Comparison of ENCODE assay signal across 18 mouse cellular contexts in genomic region chr4:63257346-63257745, GRCm38 (mm10). TPM values are rescaled to one million over a fixed set of nuclear protein-coding genes. Genes with fewer than 3 reads are reported as not detected.
DNase-seq lines count a peak whose midpoint lies in the region; ATAC-seq and TF ChIP-seq lines count a peak whose summit lies in the region.
"Had no signal": no experiment of that assay in that cellular context is flagged by ENCODE, and none has a peak within 500 bp of the region (broad histone marks: within the 10 kb centered on the region; RNA-seq: fewer than 3 reads in every experiment).

No protein-coding gene starts in this region.

- H3K27ac ChIP-seq in gastrocnemius, adult 2 months: no peak overlapping the region
- H3K27ac ChIP-seq in kidney, postnatal 0 days: no peak overlapping the region
- H3K27ac ChIP-seq: embryonic facial prominence, embryonic 10.5 days; heart, embryonic 10.5 days; hindbrain, embryonic 15.5 days; layer of hippocampus, adult 2 months; left cerebral cortex, adult 2 months; liver, embryonic 14.5 days had no signal

- no peak overlapping the region for H3K9ac ChIP-seq in kidney, postnatal 0 days (ENCODE audit: low read depth, low read length)
- H3K9ac ChIP-seq: hindbrain, embryonic 15.5 days; liver, embryonic 14.5 days had no signal

- 31% methylated on average over 7 of the region's 7 CpGs for WGBS in kidney, postnatal 0 days

- H3K4me1 ChIP-seq in kidney, postnatal 0 days (replicated peaks; ENCODE audit: insufficient read depth, low read length): no peaks in the 10 kb centered on the region
- H3K4me1 ChIP-seq: hindbrain, embryonic 15.5 days had no signal

- no peak overlapping the region for H3K4me3 ChIP-seq in gastrocnemius, adult 2 months
- no peak overlapping the region for H3K4me3 ChIP-seq in kidney, postnatal 0 days (replicated peaks; ENCODE audit: low read depth, low read length)
- H3K4me3 ChIP-seq: embryonic facial prominence, embryonic 10.5 days; heart, embryonic 10.5 days; hindbrain, embryonic 15.5 days; layer of hippocampus, adult 2 months; left cerebral cortex, adult 2 months had no signal

- no peaks in the 10 kb centered on the region for H3K27me3 ChIP-seq in kidney, postnatal 0 days (ENCODE audit: insufficient read depth, low read length)
- H3K27me3 ChIP-seq: hindbrain, embryonic 15.5 days had no signal

- H3K36me3 ChIP-seq in kidney, postnatal 0 days (ENCODE audit: insufficient read depth, low read length): 0 out of 2 replicates have a peak, but pooled peaks cover 4% of the 10 kb centered on the region
- H3K36me3 ChIP-seq: hindbrain, embryonic 15.5 days had no signal

- intact Hi-C loops in gastrocnemius, adult 2 months (cut with DNase I): no loop called here

- no peak for TF ChIP-seq CTCF in gastrocnemius, adult 2 months (IDR thresholded peaks at IDR 0.05)
- no peak for TF ChIP-seq CTCF in kidney, postnatal 0 days (IDR thresholded peaks at IDR 0.05; ENCODE audit: low read depth)
- no peak for TF ChIP-seq CTCF in brain, embryonic 14.5 days (IDR thresholded peaks at IDR 0.05; ENCODE audit: borderline replicate concordance, extremely low read depth, insufficient read depth, insufficient read length)

- ATAC-seq in kidney, postnatal 0 days (replicated peaks; ENCODE audit: low FRiP score, low read depth): no peak
- ATAC-seq: intestine, postnatal 0 days had no signal

- TF ChIP-seq POLR2A in brain, embryonic 14.5 days (IDR thresholded peaks at IDR 0.05; ENCODE audit: borderline replicate concordance, extremely low read depth, insufficient read depth, insufficient read length, poor library complexity, severe bottlenecking): no peak

- no peaks in the 10 kb centered on the region for H3K9me3 ChIP-seq in kidney, postnatal 0 days (replicated peaks; ENCODE audit: low read length)
- H3K9me3 ChIP-seq: embryonic facial prominence, embryonic 10.5 days; heart, embryonic 10.5 days; hindbrain, embryonic 15.5 days had no signal

- no peak overlapping the region for H3K4me2 ChIP-seq in kidney, postnatal 0 days (ENCODE audit: low read length)
- H3K4me2 ChIP-seq: hindbrain, embryonic 15.5 days had no signal

- peak; percentile 42 for DNase-seq in gastrocnemius, adult 2 months
- DNase-seq in gastrocnemius, adult 18-20 months (ENCODE audit: low spot score): no peak
- DNase-seq in kidney, postnatal 0 days (ENCODE audit: low spot score): peak; percentile 24
- no peak for DNase-seq in kidney, postnatal 10 days
- peak; percentile 65 for DNase-seq in brain, embryonic 14.5 days (ENCODE audit: low read depth)
- peak; percentile 56 to 73 for DNase-seq in cerebellum, postnatal 25 days
- DNase-seq in layer of hippocampus, postnatal 25 days (ENCODE audit: extremely low spot score in 1 of 2, low spot score in 1 of 2): no peak
- DNase-seq in frontal cortex, postnatal 14 days (ENCODE audit: low spot score in 2 of 2): no peak
- DNase-seq: gastrocnemius, postnatal 25 days; retina, postnatal 1 day; thymus, postnatal 36 days had no signal

RNA-seq across cellular contexts. Expression of gene Col27a1, which starts 43.5 kb away (rescaled TPM):
- under 1 TPM; 0.23 to 0.75 TPM for total RNA-seq in gastrocnemius, adult 2 months (2021)
- total RNA-seq in gastrocnemius, adult 18-20 months (2021): under 1 TPM; 0.46 to 0.47 TPM
- polyA plus RNA-seq in kidney, postnatal 0 days (2015; fragmentation: Nextera tagmentation; extraction: Ambion mirVana): 5.7 and 6.4 TPM in 2 replicates
- 5.7 and 6.5 TPM in 2 replicates for polyA plus RNA-seq in brain, embryonic 14.5 days (2012; rRNA removed)
- 1 to 10 TPM; 3.0 to 4.7 TPM for total RNA-seq in layer of hippocampus, postnatal 25 days (2021)

Comparison
In these comparisons a context has a peak if more than half of its experiments do, and no peak if none do; other contexts are left out.
1. DNase-seq: peak in gastrocnemius, adult 2 months (single experiment), kidney, postnatal 0 days (single experiment), brain, embryonic 14.5 days (single experiment) and cerebellum, postnatal 25 days (2 of 2); none in gastrocnemius, adult 18-20 months (single experiment), kidney, postnatal 10 days (single experiment), layer of hippocampus, postnatal 25 days (0 of 2) and frontal cortex, postnatal 14 days (0 of 2).